Mouse (Mus musculus) lung, postnatal 0 days (tissue): ENCODE measurements around the gene Ptprt. TPM values are rescaled to one million over a fixed set of nuclear protein-coding genes. Genes with fewer than 3 reads are reported as not detected.

ENCODE experiments used
- ATAC-seq: fragments of 200-750 bp; cut with Nextera tagmentation; 2 replicates; pipeline ENCODE4 v1.8.0; 2017; ENCODE audit warnings: moderate library complexity
- DNase-seq: peaks from one replicate; pipeline ENCODE4 v3.0.0-alpha.2; 2016; ENCODE audit warnings: low spot score
- H3K27ac ChIP-seq: fragments of 300-500 bp; sonication (generic); 2 replicates; pipeline ENCODE4 v1.5.1; 2014; ENCODE audit warnings: antibody characterized with exemption, mild to moderate bottlenecking, low read length, mixed read lengths
- H3K27me3 ChIP-seq: fragments of 300-500 bp; sonication (generic); replicated peaks from 2 replicates; pipeline ENCODE4 v1.6.1; 2014; ENCODE audit warnings: low read length, mixed read lengths; ENCODE audit not compliant: insufficient read depth
- H3K36me3 ChIP-seq: fragments of 300-500 bp; sonication (generic); 2 replicates; pipeline ENCODE4 v1.6.1; 2014; ENCODE audit warnings: low read length, mixed read lengths; ENCODE audit not compliant: insufficient read depth
- H3K4me1 ChIP-seq: fragments of 300-500 bp; sonication (generic); 2 replicates; pipeline ENCODE4 v1.6.1; 2014; ENCODE audit warnings: antibody characterized with exemption, low read depth, low read length, mixed read lengths; ENCODE audit not compliant: insufficient read depth
- H3K4me2 ChIP-seq: fragments of 300-500 bp; sonication (generic); replicated peaks from 2 replicates; pipeline ENCODE4 v1.6.1; 2014; ENCODE audit warnings: low read depth, mild to moderate bottlenecking, low read length, moderate library complexity, mixed read lengths
- H3K4me3 ChIP-seq: fragments of 300-500 bp; sonication (generic); 2 replicates; pipeline ENCODE4 v1.5.1; 2014; ENCODE audit warnings: low read depth, low read length
- H3K9ac ChIP-seq: fragments of 300-500 bp; sonication (generic); replicated peaks from 2 replicates; pipeline ENCODE4 v1.6.1; 2014; ENCODE audit warnings: low read depth, mild to moderate bottlenecking
- H3K9me3 ChIP-seq: fragments of 300-500 bp; sonication (generic); 2 replicates; pipeline ENCODE4 v1.6.1; 2016; ENCODE audit warnings: low read length, mixed read lengths
- CTCF ChIP-seq: IDR thresholded peaks from 2 replicates; pipeline ENCODE4 v1.5.1; 2016; ENCODE audit warnings: antibody characterized with exemption, mild to moderate bottlenecking
- EP300 ChIP-seq: IDR thresholded peaks from 2 replicates; pipeline ENCODE4 v1.6.1; 2016; ENCODE audit warnings: antibody characterized with exemption, mild to moderate bottlenecking, control low read depth
- WGBS: fragments of 180-500 bp; shearing (Covaris S2); extraction: QIAGEN DNeasy Blood & Tissue Kit; methylation state at CpG from one replicate; pipeline ENCODE4 v1.1.7; 2014; 5-methylcytosine and 5-hydroxymethylcytosine counted together
- polyA plus RNA-seq: library from polyadenylated mRNA; unstranded; fragments of >200 nt; fragmentation: Nextera tagmentation; extraction: Ambion mirVana; gene quantifications from 2 replicates; pipeline ENCODE4 v1.2.1, GENCODE M21; 2015

The Ptprt gene
- polyA plus RNA-seq, 1 experiment from 2014 or later, result 0.37 TPM

DNA sequence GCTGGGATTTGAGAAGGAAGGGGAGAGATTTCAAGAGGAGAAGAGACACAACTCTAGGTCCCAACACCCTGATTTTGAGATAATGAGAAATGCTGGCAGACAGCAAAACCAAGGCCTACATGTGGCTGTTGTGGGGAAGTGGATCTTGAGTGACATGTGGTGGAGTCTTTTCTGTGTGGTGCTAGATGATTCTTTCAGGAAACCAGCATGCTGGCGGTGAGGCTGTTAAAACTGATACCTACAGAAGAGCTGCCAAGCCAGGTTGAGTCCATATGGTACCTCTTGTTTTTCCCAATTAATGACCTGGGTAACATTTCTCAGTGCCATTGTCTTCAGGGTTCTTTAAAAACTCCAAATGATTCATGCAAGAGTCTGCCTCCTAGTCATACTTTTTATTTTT, 531.1 kb downstream of the Ptprt start:
- no peaks in the 10 kb centered on the region for H3K36me3 ChIP-seq
- no peaks in the 10 kb centered on the region for H3K9me3 ChIP-seq
- H3K4me2 ChIP-seq, result no peak overlapping the region
- WGBS, result 82% methylated on average over 1 of the region's 1 CpGs
- no peak overlapping the region for H3K9ac ChIP-seq
- no peaks in the 10 kb centered on the region for H3K27me3 ChIP-seq
- no peaks in the 10 kb centered on the region for H3K4me1 ChIP-seq
- ATAC-seq (no peak), DNase-seq (no peak)
- H3K4me3 ChIP-seq, result no peak overlapping the region
- no peak overlapping the region for H3K27ac ChIP-seq
- TF ChIP-seq EP300 (no peak), CTCF (no peak)

DNA sequence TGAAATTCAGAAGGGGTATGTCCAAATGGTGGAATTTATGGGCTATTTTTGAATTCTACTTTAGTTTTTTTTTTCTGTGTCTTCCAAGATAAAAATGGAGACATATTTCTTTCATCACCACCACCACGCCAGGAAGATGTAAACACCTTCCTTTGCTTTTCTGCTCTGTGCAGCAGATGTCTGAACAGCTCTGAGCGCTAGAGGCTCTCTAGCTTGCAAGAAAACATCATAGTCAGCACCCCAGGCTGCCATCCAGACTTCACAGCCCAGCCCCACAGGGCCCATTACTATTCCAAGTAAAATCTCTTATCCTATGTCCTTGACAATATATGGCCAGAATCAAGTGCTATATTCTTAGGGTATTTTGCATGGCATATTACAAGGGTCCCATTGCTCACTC, 542.9 kb downstream of the Ptprt start:
- 37% methylated on average over 2 of the region's 2 CpGs for WGBS
- Histone ChIP-seq H3K27ac (no peak overlapping the region), H3K9ac (no peak overlapping the region), H3K4me1 (no peaks in the 10 kb centered on the region), H3K4me3 (no peak overlapping the region), H3K27me3 (no peaks in the 10 kb centered on the region), H3K36me3 (no peaks in the 10 kb centered on the region), H3K4me2 (no peak overlapping the region), H3K9me3 (no peaks in the 10 kb centered on the region)
- DNase-seq (no peak), ATAC-seq (no peak)
- TF ChIP-seq CTCF, result no peak
- no peak for TF ChIP-seq EP300

DNA sequence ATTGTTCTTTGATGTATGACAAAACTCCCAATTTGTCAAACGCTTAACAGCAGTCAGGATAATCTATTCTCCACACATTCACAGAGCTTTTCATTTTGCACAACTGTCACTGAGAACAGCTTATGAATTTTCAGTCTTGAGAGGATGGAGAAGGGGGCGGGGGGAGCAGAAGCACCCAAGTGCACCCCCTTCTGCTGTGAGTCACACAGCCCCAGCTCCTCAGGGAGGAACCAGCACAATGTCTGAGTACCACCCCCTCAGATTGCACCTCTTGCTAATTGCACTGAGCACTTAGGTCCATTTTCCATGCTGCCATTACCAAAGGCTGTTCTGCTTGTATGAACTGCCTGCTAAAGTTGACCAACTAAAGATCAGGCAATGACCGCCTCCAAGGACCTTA, 578.6 kb downstream of the Ptprt start:
- 74% methylated on average over 3 of the region's 3 CpGs for WGBS
- no peak overlapping the region for H3K4me3 ChIP-seq
- H3K9me3 ChIP-seq, result no peaks in the 10 kb centered on the region
- DNase-seq (no peak), ATAC-seq (no peak)
- TF ChIP-seq EP300, result no peak
- no peak for TF ChIP-seq CTCF
- H3K27me3 ChIP-seq, result no peaks in the 10 kb centered on the region
- H3K36me3 ChIP-seq, result no peaks in the 10 kb centered on the region
- no peak overlapping the region for H3K27ac ChIP-seq
- no peak overlapping the region for H3K4me2 ChIP-seq
- H3K4me1 ChIP-seq, result no peaks in the 10 kb centered on the region
- no peak overlapping the region for H3K9ac ChIP-seq

DNA sequence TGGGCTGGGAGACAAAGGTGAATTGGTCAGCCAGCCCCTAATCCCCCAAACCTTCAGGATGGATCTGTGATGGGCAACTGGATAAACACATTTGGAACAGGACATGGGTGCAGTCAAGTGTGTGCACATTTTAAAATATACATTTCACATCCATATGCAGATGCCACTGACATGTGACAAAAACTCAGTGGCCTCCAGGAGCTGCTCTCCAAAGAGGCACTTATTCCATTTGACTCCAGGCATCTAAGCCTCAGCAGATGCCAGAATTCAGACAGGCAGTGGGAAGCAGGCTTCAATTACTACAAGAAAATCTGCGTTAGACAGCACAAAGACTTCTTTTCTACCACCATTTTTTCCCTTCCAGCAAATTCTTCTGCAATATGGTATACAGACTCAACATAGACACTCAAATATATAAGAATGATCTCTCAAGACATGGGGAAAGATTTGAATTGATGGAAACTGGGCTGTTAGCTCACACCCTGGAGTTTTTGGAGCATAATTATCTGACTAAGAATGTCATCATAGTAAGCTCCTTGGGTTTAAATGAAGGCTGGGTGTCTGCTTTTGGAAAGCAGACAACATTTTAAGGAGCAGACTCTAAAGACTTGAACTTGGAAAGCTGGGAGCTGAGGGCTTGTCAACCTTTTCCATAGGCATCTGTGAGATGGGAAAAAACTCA, 580.1 kb downstream of the Ptprt start:
- Histone ChIP-seq H3K9me3 (no peaks in the 10 kb centered on the region), H3K4me3 (no peak overlapping the region), H3K4me2 (no peak overlapping the region), H3K36me3 (no peaks in the 10 kb centered on the region), H3K4me1 (no peaks in the 10 kb centered on the region), H3K27me3 (no peaks in the 10 kb centered on the region), H3K27ac (no peak overlapping the region), H3K9ac (no peak overlapping the region)
- TF ChIP-seq EP300, result no peak
- no peak for TF ChIP-seq CTCF
- no peak for ATAC-seq
- WGBS, result 67% methylated on average over 1 of the region's 1 CpGs
- no peak for DNase-seq

DNA sequence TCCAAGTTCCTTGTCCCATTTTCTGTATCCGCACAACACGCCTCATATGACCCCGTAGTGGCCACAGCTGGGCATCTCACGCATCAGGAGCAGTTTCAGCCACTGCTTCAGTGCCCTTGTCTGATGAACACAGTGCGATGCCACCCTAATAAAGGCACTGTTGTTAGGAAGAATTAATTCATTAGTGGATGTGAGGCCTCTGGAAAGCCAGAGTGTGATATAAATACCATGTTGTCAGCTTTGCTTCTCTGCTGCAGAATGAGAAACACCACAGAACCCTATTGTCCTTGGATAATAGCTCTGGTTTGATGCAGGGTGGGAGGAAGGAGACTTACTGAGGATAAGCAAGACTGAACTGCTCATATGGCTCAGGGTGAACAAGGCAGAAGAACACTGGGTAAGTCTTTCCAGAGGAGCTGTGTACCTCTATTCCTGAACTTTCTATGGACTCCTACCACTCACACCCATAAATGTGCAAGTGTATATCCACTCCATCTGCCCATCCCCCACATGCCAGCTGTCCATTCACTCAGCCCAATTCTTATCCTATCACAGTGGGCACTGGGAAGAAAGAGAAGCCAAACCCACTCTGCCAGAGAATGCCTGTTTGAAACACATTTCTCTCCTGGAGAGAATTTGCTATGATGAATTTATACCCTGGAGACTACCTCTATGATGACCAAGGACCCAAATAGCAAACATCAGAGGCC, 582.2 kb downstream of the Ptprt start:
- no peaks in the 10 kb centered on the region for H3K9me3 ChIP-seq
- no peak overlapping the region for H3K27ac ChIP-seq
- H3K4me3 ChIP-seq, result no peak overlapping the region
- H3K4me2 ChIP-seq, result no peak overlapping the region
- no peaks in the 10 kb centered on the region for H3K4me1 ChIP-seq
- H3K36me3 ChIP-seq, result no peaks in the 10 kb centered on the region
- TF ChIP-seq CTCF (no peak), EP300 (no peak)
- WGBS, result 86% methylated on average over 5 of the region's 5 CpGs
- ATAC-seq (no peak), DNase-seq (no peak)
- H3K27me3 ChIP-seq, result no peaks in the 10 kb centered on the region
- H3K9ac ChIP-seq, result no peak overlapping the region

DNA sequence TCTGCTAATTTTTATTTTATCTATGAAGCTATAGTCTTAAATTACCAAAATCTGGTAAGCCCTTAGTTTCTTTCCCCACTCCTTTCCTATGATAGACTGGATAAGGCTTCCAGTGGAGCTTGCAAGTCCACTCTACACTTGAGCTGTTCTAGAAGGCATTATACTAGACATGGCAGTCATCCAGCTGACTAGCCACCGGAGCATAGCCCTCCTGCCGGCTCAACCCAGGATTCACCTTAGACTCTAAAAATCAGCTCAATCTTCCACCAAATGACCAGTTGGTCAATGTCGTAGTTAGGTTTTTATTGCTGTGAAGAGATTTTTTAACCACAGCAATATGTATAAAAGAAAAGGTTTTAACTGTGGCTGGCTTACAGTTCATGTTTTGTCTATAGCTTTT, 608.1 kb downstream of the Ptprt start:
- Histone ChIP-seq H3K27ac (no peak overlapping the region), H3K9me3 (no peaks in the 10 kb centered on the region), H3K9ac (no peak overlapping the region), H3K4me2 (no peak overlapping the region), H3K27me3 (no peaks in the 10 kb centered on the region), H3K4me1 (no peaks in the 10 kb centered on the region), H3K4me3 (no peak overlapping the region), H3K36me3 (no peaks in the 10 kb centered on the region)
- WGBS, result 91% methylated on average over 3 of the region's 3 CpGs
- DNase-seq (no peak), ATAC-seq (no peak)
- no peak for TF ChIP-seq CTCF
